Mouse (Mus musculus) stomach, embryonic 14.5 days (tissue): ENCODE results near the gene Prx. TPM values are rescaled to one million over a fixed set of nuclear protein-coding genes. Genes with fewer than 3 reads are reported as not detected.
"Not testable (repeated sequence)": the region's sequence is repeated elsewhere in the genome, so short reads cannot be mapped to it uniquely, and the experiment has no call there.

ENCODE experiments used
- ATAC-seq: fragments of 200-750 bp; cut with Nextera tagmentation; 2 replicates; pipeline ENCODE4 v1.8.0; 2017; ENCODE audit warnings: low read depth, moderate TSS enrichment; ENCODE audit not compliant: insufficient number of reproducible peaks, insufficient read depth, low FRiP score
- H3K27ac ChIP-seq: fragments of 300-500 bp; sonication (generic); 2 replicates; pipeline ENCODE4 v1.5.1; 2014; ENCODE audit warnings: mild to moderate bottlenecking, low read length, moderate library complexity, mixed read lengths
- H3K27me3 ChIP-seq: fragments of 300-500 bp; sonication (generic); 2 replicates; pipeline ENCODE4 v1.6.1; 2014; ENCODE audit warnings: low read length, control low read depth, mixed read lengths; ENCODE audit not compliant: control insufficient read depth, insufficient read depth
- H3K36me3 ChIP-seq: fragments of 300-500 bp; sonication (generic); 2 replicates; pipeline ENCODE4 v1.6.1; 2014; ENCODE audit warnings: mild to moderate bottlenecking, control low read depth, low read length, moderate library complexity, mixed read lengths; ENCODE audit not compliant: control insufficient read depth, insufficient read depth
- H3K4me1 ChIP-seq: fragments of 300-500 bp; sonication (generic); 2 replicates; pipeline ENCODE4 v1.6.1; 2014; ENCODE audit warnings: low read length, control low read depth, mixed read lengths; ENCODE audit not compliant: control insufficient read depth, insufficient read depth
- H3K4me2 ChIP-seq: fragments of 300-500 bp; sonication (generic); replicated peaks from 2 replicates; pipeline ENCODE4 v1.6.1; 2014; ENCODE audit warnings: low read depth, low read length, control low read depth
- H3K4me3 ChIP-seq: fragments of 300-500 bp; sonication (generic); 2 replicates; pipeline ENCODE4 v1.5.1; 2014; ENCODE audit warnings: low read depth, low read length, control low read depth
- H3K9ac ChIP-seq: fragments of 300-500 bp; sonication (generic); replicated peaks from 2 replicates; pipeline ENCODE4 v1.6.1; 2014; ENCODE audit warnings: low read depth, mild to moderate bottlenecking, control low read depth, low read length, moderate library complexity, mixed read lengths
- H3K9me3 ChIP-seq: fragments of 300-500 bp; sonication (generic); 2 replicates; pipeline ENCODE4 v1.6.1; 2016; ENCODE audit warnings: low read depth, low read length, control low read depth; ENCODE audit not compliant: control insufficient read depth
- WGBS: fragments of 180-500 bp; shearing (Covaris S2); extraction: QIAGEN DNeasy Blood & Tissue Kit; methylation state at CpG from one replicate; pipeline ENCODE4 v1.1.7; 2014; 5-methylcytosine and 5-hydroxymethylcytosine counted together
- polyA plus RNA-seq: library from polyadenylated mRNA; unstranded; fragments of >200 nt; fragmentation: Nextera tagmentation; extraction: Ambion mirVana; gene quantifications from 2 replicates; pipeline ENCODE4 v1.2.1, GENCODE M21; 2014

Gene Prx
- polyA plus RNA-seq, 1 experiment from 2014 or later = 1.4 TPM

DNA sequence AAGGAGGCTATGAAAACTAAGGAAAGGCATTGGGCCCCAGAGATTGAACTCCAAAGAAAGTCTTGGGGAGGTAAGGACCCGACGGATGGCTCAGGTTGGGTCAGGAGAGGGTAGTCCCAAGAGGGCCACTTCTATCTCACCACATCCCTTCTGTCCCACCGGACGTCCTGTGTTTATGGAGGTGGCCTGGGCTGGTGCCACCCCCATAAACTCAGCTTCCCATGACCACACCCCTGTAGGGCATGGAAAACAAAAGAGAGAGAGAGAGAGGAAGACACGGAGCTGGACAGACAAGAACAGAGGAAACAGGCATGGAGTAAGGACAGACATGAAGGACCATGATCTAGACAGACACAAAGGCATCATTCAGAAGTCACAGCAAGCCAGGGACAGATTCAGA lies 5.7 kb upstream of the Prx start:
- no peak overlapping the region for H3K27ac ChIP-seq
- H3K9ac ChIP-seq = no peak overlapping the region
- ATAC-seq = no peak
- no peak overlapping the region for H3K4me3 ChIP-seq
- no peaks in the 10 kb centered on the region for H3K9me3 ChIP-seq
- H3K4me2 ChIP-seq = no peak overlapping the region
- peaks cover 5% of the 10 kb centered on the region; the same call in 1 of the 2 replicates for H3K36me3 ChIP-seq
- peaks cover 14% of the 10 kb centered on the region; the same call in 1 of the 2 replicates for H3K4me1 ChIP-seq
- 78% methylated on average over 5 of the region's 5 CpGs for WGBS
- no peaks in the 10 kb centered on the region for H3K27me3 ChIP-seq

DNA sequence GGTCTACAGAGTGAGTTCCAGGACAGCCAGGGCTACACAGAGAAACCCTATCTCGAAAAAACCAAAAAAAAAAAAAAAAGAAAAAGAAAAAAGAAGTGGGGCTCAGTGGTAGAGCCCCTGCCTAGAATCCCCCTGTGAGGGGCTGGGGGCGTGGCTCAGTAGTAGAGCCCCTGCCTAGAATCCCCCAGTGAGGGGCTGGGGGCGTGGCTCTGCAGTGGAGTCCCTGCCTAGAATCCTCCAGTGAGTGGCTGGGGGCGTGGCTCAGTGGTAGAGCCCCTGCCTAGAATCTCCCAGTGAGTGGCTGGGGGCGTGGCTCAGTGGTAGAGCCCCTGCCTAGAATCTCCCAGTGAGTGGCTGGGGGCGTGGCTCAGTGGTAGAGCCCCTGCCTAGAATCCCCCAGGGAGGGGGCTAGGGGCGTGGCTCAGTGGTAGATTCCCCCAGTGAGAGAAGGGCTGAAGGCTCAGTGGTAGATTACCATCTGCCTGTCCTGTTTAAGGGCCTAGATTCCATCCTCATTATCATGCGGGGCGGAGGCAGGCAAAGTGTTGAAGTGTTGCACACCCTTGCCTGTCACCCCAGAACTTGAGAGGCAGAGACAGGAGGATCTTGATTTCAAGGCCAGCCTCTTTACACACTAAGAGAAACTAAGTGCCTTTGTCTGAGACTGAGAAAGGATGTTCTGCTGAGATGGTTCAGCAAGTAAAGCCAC lies 4.3 kb upstream of the Prx start:
- not testable (repeated sequence) for ATAC-seq, H3K9me3 ChIP-seq
- WGBS = 92% methylated on average over 8 of the region's 9 CpGs

DNA sequence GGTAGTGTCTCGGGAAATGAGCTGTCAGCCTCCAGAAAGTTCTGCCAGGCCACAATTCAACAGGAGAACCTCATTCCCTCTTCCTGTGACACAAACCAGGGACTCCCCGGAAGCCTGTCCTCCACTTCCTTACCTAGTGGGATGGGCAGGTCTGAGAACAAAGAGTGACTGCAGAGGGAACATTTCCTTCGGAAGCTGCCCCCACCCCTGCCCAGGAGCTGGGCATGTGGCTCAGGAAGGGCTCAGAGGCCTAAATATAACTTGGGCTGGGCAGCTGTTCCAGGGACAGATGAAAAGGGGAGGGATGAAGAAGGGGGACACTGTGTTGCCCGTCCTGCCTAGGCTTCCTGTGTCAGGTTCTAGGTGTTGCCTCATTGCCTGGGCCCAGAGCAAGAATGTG lies 2.5 kb downstream of the Prx start:
- no peaks in the 10 kb centered on the region for H3K4me1 ChIP-seq
- no peaks in the 10 kb centered on the region for H3K36me3 ChIP-seq
- no peaks in the 10 kb centered on the region for H3K9me3 ChIP-seq

More for the DNA sequence above, 4.3 kb upstream of the Prx start:
- H3K27me3 ChIP-seq, H3K27ac ChIP-seq, H3K9ac ChIP-seq, H3K4me2 ChIP-seq, H3K36me3 ChIP-seq, H3K4me3 ChIP-seq, H3K4me1 ChIP-seq: not testable (repeated sequence)

DNA sequence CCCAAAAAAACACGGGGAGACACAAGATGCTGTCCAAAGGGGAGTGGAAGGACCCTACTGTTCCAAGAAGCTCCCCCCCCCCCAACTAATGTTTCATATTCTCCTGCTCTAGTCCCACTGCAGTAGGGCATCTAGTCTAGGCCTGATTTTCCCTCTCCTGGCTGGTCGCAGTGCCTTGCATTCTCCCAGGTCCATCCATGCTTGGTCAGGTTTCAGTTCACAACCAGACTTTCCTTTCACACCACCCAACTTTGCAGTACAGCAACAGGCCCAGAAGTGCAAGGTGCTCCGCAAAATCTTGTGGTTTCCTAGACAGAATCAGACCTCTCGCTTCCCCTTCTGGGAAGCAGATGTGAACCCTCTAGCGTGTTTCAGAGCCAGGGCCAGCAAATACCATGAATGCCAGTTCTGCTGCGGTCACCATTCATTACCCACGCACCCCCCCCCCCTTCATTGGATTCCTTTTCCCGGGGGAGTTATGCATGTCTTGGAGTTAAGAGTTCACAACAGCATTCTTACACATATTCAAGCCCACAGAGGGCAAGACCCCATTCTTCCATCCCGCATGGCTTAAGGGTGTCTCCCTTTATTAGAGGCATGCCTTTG lies 7.7 kb downstream of the Prx start:
- peaks cover 5% of the 10 kb centered on the region; the same call in 1 of the 2 replicates for H3K4me1 ChIP-seq
- peak overlapping the region; percentile 43 for H3K4me2 ChIP-seq
- no peaks in the 10 kb centered on the region for H3K36me3 ChIP-seq
- peak overlapping the region; percentile 96 for H3K27ac ChIP-seq
- 31% methylated on average over 9 of the region's 9 CpGs for WGBS
- H3K27me3 ChIP-seq = no peaks in the 10 kb centered on the region
- peak overlapping the region; percentile 37; the same call in 1 of the 2 replicates for H3K4me3 ChIP-seq
- no peak for ATAC-seq
- H3K9me3 ChIP-seq = no peaks in the 10 kb centered on the region
- no peak overlapping the region for H3K9ac ChIP-seq

More for the DNA sequence above, 2.5 kb downstream of the Prx start:
- Histone ChIP-seq H3K4me2 (no peak overlapping the region), H3K4me3 (no peak overlapping the region), H3K27ac (no peak overlapping the region), H3K27me3 (no peaks in the 10 kb centered on the region), H3K9ac (no peak overlapping the region)
- WGBS = 58% methylated on average over 4 of the region's 4 CpGs
- no peak for ATAC-seq

DNA sequence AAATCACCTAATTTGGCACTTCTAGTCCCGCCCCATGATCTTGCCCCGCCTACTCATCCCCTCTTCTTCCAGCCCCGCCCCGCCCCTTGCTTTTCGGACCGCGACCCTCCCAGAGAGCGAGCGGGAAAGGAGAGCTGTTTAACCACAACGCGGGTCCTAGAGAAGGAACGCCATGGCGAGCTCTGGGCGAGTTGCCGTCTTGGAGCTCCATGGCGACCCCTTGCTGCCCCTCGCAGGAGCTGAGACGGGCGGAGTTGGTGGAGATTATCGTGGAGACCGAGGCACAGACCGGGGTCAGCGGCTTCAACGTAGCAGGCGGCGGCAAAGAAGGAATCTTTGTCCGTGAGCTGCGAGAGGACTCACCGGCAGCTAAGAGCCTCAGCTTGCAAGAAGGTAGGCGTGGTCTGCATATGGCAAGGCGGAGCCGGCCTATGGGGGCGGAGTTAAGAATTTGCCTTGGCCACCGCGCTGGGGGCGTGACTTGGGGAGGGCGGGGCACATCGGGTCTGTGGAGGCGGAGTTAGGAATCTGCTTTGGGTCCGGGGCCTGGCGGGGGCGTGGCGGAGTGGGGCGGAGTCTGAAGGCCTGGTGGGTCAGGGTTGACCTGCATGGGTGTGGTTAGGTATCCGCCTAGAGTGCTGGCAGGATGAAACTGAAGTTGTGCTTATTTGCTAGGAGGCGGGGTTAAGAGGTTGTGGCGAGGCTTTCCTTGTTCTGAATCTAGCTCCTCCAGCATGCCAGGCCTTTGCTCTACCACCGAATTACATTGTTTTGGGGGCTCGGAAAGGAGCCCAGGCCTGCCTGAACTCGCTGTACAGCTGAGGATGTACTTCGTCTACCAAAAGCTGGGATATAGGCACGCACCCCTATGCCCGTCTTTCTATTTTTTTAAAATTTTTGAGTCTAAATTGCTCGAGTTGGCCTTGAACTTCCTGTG lies 8.9 kb downstream of the Prx start:
- ATAC-seq = peak; percentile 94
- Histone ChIP-seq H3K27ac (peak overlapping the region; percentile 96), H3K4me3 (peak overlapping the region; percentile 37), H3K9me3 (no peaks in the 10 kb centered on the region), H3K4me1 (peaks cover 5% of the 10 kb centered on the region; the same call in 1 of the 2 replicates), H3K4me2 (peak overlapping the region; percentile 43), H3K36me3 (no peaks in the 10 kb centered on the region), H3K27me3 (no peaks in the 10 kb centered on the region), H3K9ac (peak overlapping the region; percentile 51; the same call in 1 of the 2 replicates)
- WGBS = under 1% methylated on average over 53 of the region's 54 CpGs

DNA sequence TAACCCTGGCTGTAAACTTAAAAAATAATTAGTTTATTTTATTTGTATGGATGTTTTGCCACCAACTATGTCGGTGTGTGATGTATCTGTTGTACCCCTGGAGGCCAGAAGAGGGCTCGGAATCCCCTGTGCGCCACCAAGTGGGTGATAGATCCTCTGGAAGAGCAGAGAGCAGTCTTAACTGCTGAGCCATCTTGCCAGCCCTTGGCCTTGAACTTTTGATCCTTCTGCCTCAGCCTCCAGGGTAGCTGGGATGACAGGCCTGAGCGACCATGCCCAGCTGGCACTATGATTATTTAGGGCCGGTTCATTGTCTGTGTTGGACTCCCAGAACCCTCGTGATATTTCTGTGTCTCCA lies 9.5 kb downstream of the Prx start:
- H3K4me3 ChIP-seq = peak overlapping the region; percentile 37
- WGBS = 19% methylated on average over 6 of the region's 6 CpGs
- peak overlapping the region; percentile 96 for H3K27ac ChIP-seq
- peak overlapping the region; percentile 43 for H3K4me2 ChIP-seq
- ATAC-seq = peak; percentile 64; the same call in 1 of the 2 replicates
- peaks cover 5% of the 10 kb centered on the region; the same call in 1 of the 2 replicates for H3K4me1 ChIP-seq
- no peaks in the 10 kb centered on the region for H3K27me3 ChIP-seq
- H3K9me3 ChIP-seq = no peaks in the 10 kb centered on the region
- no peaks in the 10 kb centered on the region for H3K36me3 ChIP-seq
- H3K9ac ChIP-seq = no peak overlapping the region; the same call in 1 of the 2 replicates

DNA sequence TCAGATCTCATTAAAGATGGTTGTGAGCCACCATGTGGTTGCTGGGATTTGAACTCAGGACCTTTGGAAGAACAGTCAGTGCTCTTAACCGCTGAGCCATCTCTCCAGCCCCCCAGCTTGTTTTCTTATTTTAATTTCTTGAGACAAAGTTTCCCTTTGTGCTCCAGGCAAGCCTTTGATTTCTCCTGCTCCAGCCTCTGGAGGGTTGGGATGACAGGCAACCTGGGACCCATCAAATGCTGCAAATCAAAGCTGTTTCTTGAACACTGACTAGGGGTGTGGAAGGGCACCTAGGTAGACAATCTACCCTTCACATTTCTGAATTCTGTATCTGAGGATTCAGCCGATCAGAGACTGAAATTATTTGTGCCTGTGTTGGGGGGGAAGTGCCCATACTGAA lies 11.7 kb downstream of the Prx start:
- 92% methylated on average over 2 of the region's 2 CpGs for WGBS
- Histone ChIP-seq H3K9me3 (no peaks in the 10 kb centered on the region), H3K27me3 (no peaks in the 10 kb centered on the region), H3K36me3 (no peaks in the 10 kb centered on the region), H3K4me3 (no peak overlapping the region), H3K9ac (no peak overlapping the region), H3K4me1 (peaks cover 5% of the 10 kb centered on the region; the same call in 1 of the 2 replicates), H3K4me2 (no peak overlapping the region), H3K27ac (no peak overlapping the region)
- ATAC-seq = no peak

DNA sequence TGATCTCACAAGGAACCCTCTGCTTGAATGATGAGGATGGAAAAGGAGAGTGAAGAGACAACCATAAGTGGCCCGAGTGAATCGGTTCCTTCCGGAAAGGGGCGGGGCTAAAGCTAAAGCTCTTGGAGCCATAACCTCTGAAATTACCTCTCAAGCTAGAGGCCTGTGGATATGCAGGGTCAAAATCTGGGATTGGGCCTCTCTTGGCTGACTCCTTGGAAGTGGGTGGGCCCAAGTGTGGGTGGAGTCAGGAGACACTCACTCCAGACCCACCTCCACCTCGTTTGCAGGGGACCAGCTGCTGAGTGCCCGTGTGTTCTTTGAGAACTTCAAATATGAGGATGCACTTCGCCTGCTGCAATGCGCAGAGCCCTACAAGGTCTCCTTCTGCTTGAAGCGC lies 15.8 kb downstream of the Prx start:
- Histone ChIP-seq H3K27me3 (no peaks in the 10 kb centered on the region), H3K36me3 (peaks cover 5% of the 10 kb centered on the region), H3K9ac (no peak overlapping the region), H3K9me3 (0 out of 2 replicates have a peak, but pooled peaks cover 3% of the 10 kb centered on the region), H3K27ac (no peak overlapping the region), H3K4me1 (no peaks in the 10 kb centered on the region), H3K4me2 (no peak overlapping the region), H3K4me3 (no peak overlapping the region)
- ATAC-seq = no peak
- WGBS = 70% methylated on average over 9 of the region's 9 CpGs
